Mouse (Mus musculus): ENCODE results near the gene Dnm3.
"Not testable (repeated sequence)": the region's sequence is repeated elsewhere in the genome, so short reads cannot be mapped to it uniquely, and the experiment has no call there.

Dnm3 gene

GRCm38 (mm10) chr1:162428904-162429303 lies 48.9 kb downstream of the Dnm3 start:
- no peak for DNase-seq (ENCODE audit: extremely low spot score, low spot score)

- DNase-seq (ENCODE audit: extremely low spot score, low spot score), result no peak
Measured at GRCm38 (mm10) chr1:162425930-162426478, 51.8 kb downstream of the Dnm3 start.

GRCm38 (mm10) chr1:162422826-162423225 lies 55.0 kb downstream of the Dnm3 start:
- DNase-seq (ENCODE audit: extremely low spot score, low spot score), result no peak

- no peak for DNase-seq (ENCODE audit: extremely low spot score, low spot score)
Measured at GRCm38 (mm10) chr1:162413791-162414190, 64.0 kb downstream of the Dnm3 start.

- no peak for DNase-seq (ENCODE audit: extremely low spot score, low spot score)
Measured at GRCm38 (mm10) chr1:162412787-162413429, 64.9 kb downstream of the Dnm3 start.

- no peak for DNase-seq (ENCODE audit: extremely low spot score, low spot score)
Measured at GRCm38 (mm10) chr1:162410207-162410965, 67.4 kb downstream of the Dnm3 start.

GRCm38 (mm10) chr1:162394549-162394948 lies 83.3 kb downstream of the Dnm3 start:
- DNase-seq (ENCODE audit: extremely low spot score, low spot score), result no peak

- DNase-seq (ENCODE audit: extremely low spot score, low spot score), result no peak
Measured at GRCm38 (mm10) chr1:162388442-162389165, 89.2 kb downstream of the Dnm3 start.

GRCm38 (mm10) chr1:162373068-162373467 lies 104.8 kb downstream of the Dnm3 start:
- DNase-seq (ENCODE audit: extremely low spot score, low spot score), result not testable (repeated sequence)

GRCm38 (mm10) chr1:162369726-162370125 lies 108.1 kb downstream of the Dnm3 start:
- DNase-seq (ENCODE audit: extremely low spot score, low spot score), result no peak

GRCm38 (mm10) chr1:162361978-162362377 lies 115.9 kb downstream of the Dnm3 start:
- DNase-seq (ENCODE audit: extremely low spot score, low spot score), result no peak

- DNase-seq (ENCODE audit: extremely low spot score, low spot score), result peak; percentile 26
Measured at GRCm38 (mm10) chr1:162359270-162359669, 118.6 kb downstream of the Dnm3 start.

- DNase-seq (ENCODE audit: extremely low spot score, low spot score), result no peak
Measured at GRCm38 (mm10) chr1:162358036-162358435, 119.8 kb downstream of the Dnm3 start.

GRCm38 (mm10) chr1:162356481-162356880 lies 121.4 kb downstream of the Dnm3 start:
- DNase-seq (ENCODE audit: extremely low spot score, low spot score), result no peak

- DNase-seq (ENCODE audit: extremely low spot score, low spot score), result no peak
Measured at GRCm38 (mm10) chr1:162354780-162355179, 123.1 kb downstream of the Dnm3 start.

GRCm38 (mm10) chr1:162353831-162354230 lies 124.0 kb downstream of the Dnm3 start:
- no peak for DNase-seq (ENCODE audit: extremely low spot score, low spot score)

- DNase-seq (ENCODE audit: extremely low spot score, low spot score), result no peak
Measured at GRCm38 (mm10) chr1:162349306-162349705, 128.5 kb downstream of the Dnm3 start.

GRCm38 (mm10) chr1:162346456-162347011 lies 131.3 kb downstream of the Dnm3 start:
- DNase-seq (ENCODE audit: extremely low spot score, low spot score), result no peak

- DNase-seq (ENCODE audit: extremely low spot score, low spot score), result no peak
Measured at GRCm38 (mm10) chr1:162337170-162337569, 140.7 kb downstream of the Dnm3 start.

GRCm38 (mm10) chr1:162336640-162337039 lies 141.2 kb downstream of the Dnm3 start:
- DNase-seq (ENCODE audit: extremely low spot score, low spot score), result no peak

GRCm38 (mm10) chr1:162336224-162336623 lies 141.6 kb downstream of the Dnm3 start:
- DNase-seq (ENCODE audit: extremely low spot score, low spot score), result no peak

GRCm38 (mm10) chr1:162328673-162329072 lies 149.2 kb downstream of the Dnm3 start:
- no peak for DNase-seq (ENCODE audit: extremely low spot score, low spot score)

All from neural tube, embryonic 10.5 days (tissue).